Mouse (Mus musculus) midbrain, embryonic 12.5 days (tissue): ENCODE measurements around the gene Galnt17. TPM values are rescaled to one million over a fixed set of nuclear protein-coding genes. Genes with fewer than 3 reads are reported as not detected.

Experiments
- ATAC-seq: fragments of 200-750 bp; cut with Nextera tagmentation; 2 replicates; pipeline ENCODE4 v1.8.0; 2017; ENCODE audit warnings: low read depth, moderate TSS enrichment, moderate library complexity; ENCODE audit not compliant: low FRiP score
- H3K27ac ChIP-seq: fragments of 300-500 bp; sonication (generic); replicated peaks from 2 replicates; pipeline ENCODE4 v1.5.1; 2016; ENCODE audit warnings: mild to moderate bottlenecking
- H3K27me3 ChIP-seq: fragments of 300-500 bp; sonication (generic); 2 replicates; pipeline ENCODE4 v1.6.1; 2016; ENCODE audit warnings: mild to moderate bottlenecking
- H3K36me3 ChIP-seq: fragments of 300-500 bp; sonication (generic); 2 replicates; pipeline ENCODE4 v1.6.1; 2016
- H3K4me1 ChIP-seq: fragments of 300-500 bp; sonication (generic); 2 replicates; pipeline ENCODE4 v1.6.1; 2016
- H3K4me2 ChIP-seq: fragments of 300-500 bp; sonication (generic); replicated peaks from 2 replicates; pipeline ENCODE4 v1.6.1; 2016; ENCODE audit warnings: mild to moderate bottlenecking, moderate library complexity
- H3K4me3 ChIP-seq: fragments of 300-500 bp; sonication (generic); 2 replicates; pipeline ENCODE4 v1.5.1; 2016; ENCODE audit warnings: mild to moderate bottlenecking
- H3K9ac ChIP-seq: fragments of 300-500 bp; sonication (generic); replicated peaks from 2 replicates; pipeline ENCODE4 v1.6.1; 2016; ENCODE audit warnings: mild to moderate bottlenecking, moderate library complexity
- H3K9me3 ChIP-seq: fragments of 300-500 bp; sonication (generic); 2 replicates; pipeline ENCODE4 v1.6.1; 2016; ENCODE audit warnings: mild to moderate bottlenecking
- WGBS: fragments of 180-500 bp; shearing (Covaris S2); methylation state at CpG from one replicate; pipeline ENCODE4 v1.1.7; 2016; 5-methylcytosine and 5-hydroxymethylcytosine counted together
- polyA plus RNA-seq: library from polyadenylated mRNA; unstranded; fragments of >200 nt; fragmentation: Nextera tagmentation; extraction: Ambion mirVana; gene quantifications from 2 replicates; pipeline ENCODE4 v1.2.1, GENCODE M21; 2016

Galnt17 gene
- polyA plus RNA-seq, 1 experiment from 2014 or later, result 2.6 TPM

DNA sequence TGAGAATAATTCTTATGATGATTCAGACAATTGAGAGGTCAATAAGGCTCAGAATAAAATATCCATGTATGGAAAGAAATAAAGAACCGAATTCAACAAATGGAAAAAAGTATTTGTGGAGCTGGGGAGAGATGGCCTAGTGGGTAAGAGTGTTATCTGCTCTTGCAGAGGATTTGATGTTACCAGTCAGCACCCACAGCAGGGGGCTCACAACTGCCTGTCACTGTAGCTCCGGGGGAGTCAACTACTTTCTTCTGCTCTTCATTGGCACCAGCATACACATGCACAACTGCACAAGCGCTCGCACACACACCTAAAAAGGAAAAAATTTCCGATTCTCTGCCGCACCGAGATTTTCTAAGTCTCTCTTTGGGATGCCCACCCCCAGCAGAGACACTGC is 130.4 kb downstream of the Galnt17 start:
- Histone ChIP-seq H3K36me3 (no peaks in the 10 kb centered on the region), H3K4me3 (no peak overlapping the region), H3K27me3 (no peaks in the 10 kb centered on the region), H3K4me1 (peaks cover 11% of the 10 kb centered on the region), H3K9ac (no peak overlapping the region), H3K9me3 (no peaks in the 10 kb centered on the region), H3K4me2 (no peak overlapping the region), H3K27ac (no peak overlapping the region)
- 55% methylated on average over 7 of the region's 7 CpGs for WGBS
- ATAC-seq, result no peak

DNA sequence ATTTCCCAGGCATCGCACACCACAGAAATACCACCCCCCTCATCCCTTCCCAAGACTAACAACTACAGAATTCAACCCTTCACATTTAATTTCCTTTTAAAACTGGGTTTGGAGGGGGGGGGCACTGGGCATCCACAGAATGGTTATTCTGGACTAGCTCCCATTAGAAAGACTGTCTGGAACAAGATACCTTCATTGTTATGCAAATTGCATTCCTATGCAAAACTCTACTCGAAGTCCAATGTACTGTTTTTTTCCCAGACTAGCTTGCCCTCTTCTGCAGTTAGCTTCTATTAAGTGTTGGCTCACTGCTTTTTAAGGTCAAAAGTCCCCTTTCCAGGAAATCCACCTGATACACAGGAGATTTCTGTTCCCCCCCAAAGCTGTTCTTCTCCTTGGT is 131.1 kb downstream of the Galnt17 start:
- WGBS, result 8% methylated on average over 2 of the region's 2 CpGs

GRCm38 (mm10) chr5:131169186-131169585 is 139.1 kb downstream of the Galnt17 start:
- no peak for ATAC-seq
- WGBS, result 88% methylated on average over 6 of the region's 6 CpGs
- Histone ChIP-seq H3K36me3 (no peaks in the 10 kb centered on the region), H3K4me1 (peaks cover 5% of the 10 kb centered on the region; the same call in 1 of the 2 replicates), H3K4me3 (no peak overlapping the region), H3K9ac (no peak overlapping the region), H3K4me2 (no peak overlapping the region), H3K27me3 (no peaks in the 10 kb centered on the region), H3K27ac (no peak overlapping the region), H3K9me3 (no peaks in the 10 kb centered on the region)

More for the DNA sequence above, 131.1 kb downstream of the Galnt17 start:
- Histone ChIP-seq H3K4me1 (peaks cover 11% of the 10 kb centered on the region), H3K9ac (no peak overlapping the region), H3K36me3 (no peaks in the 10 kb centered on the region), H3K27ac (peak overlapping the region; percentile 39; the same call in 1 of the 2 replicates), H3K27me3 (no peaks in the 10 kb centered on the region), H3K4me3 (no peak overlapping the region), H3K9me3 (no peaks in the 10 kb centered on the region), H3K4me2 (no peak overlapping the region)
- peak; percentile 54 for ATAC-seq

DNA sequence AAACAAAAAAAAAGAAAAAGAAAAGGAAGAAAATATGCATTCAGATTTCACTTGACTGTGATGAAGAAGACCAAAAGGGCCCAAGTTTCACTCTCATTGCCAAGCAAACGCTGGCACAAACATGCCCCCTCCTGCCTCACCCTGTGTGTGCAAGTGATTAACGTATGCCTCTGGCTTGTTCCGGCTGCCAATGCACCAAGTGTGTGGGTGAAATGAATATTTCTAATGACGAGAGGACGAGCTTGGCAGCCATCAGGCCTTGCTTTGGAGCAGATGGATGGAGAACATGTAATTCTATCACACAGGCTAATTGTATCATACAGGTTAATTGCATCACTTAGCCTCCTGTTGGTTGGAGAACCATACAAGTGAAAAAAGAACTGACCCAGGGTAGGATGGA is 140.9 kb downstream of the Galnt17 start:
- ATAC-seq, result no peak
- 86% methylated on average over 5 of the region's 5 CpGs for WGBS

DNA sequence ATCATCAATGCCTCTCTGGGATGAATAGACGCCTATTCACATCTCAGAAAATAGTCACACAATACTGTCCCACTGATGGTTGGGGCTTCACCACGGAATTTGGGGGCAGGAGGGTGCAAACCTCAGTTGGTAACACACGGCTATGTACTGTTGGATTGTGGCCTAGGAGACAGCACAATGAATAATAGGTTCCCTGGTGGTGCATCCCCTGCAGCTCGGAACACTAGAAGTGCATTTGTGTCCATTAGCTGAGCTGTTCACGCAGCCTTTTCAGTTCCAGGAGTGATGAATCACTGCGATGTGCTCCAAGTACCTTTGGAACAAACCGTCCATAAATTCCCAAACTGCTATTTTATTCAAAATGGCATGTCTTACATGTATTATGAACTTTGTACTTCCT is 142.6 kb downstream of the Galnt17 start:
- no peak overlapping the region for H3K9ac ChIP-seq
- no peak overlapping the region for H3K4me3 ChIP-seq
- H3K27ac ChIP-seq, result no peak overlapping the region
- 62% methylated on average over 7 of the region's 7 CpGs for WGBS
- H3K27me3 ChIP-seq, result no peaks in the 10 kb centered on the region
- peaks cover 5% of the 10 kb centered on the region; the same call in 1 of the 2 replicates for H3K4me1 ChIP-seq
- H3K9me3 ChIP-seq, result no peaks in the 10 kb centered on the region
- no peak for ATAC-seq
- no peak overlapping the region for H3K4me2 ChIP-seq
- H3K36me3 ChIP-seq, result no peaks in the 10 kb centered on the region

More for the DNA sequence above, 140.9 kb downstream of the Galnt17 start:
- H3K4me2 ChIP-seq, result no peak overlapping the region
- no peaks in the 10 kb centered on the region for H3K27me3 ChIP-seq
- peaks cover 5% of the 10 kb centered on the region; the same call in 1 of the 2 replicates for H3K4me1 ChIP-seq
- H3K4me3 ChIP-seq, result no peak overlapping the region
- no peak overlapping the region for H3K9ac ChIP-seq
- no peaks in the 10 kb centered on the region for H3K9me3 ChIP-seq
- no peak overlapping the region for H3K27ac ChIP-seq
- no peaks in the 10 kb centered on the region for H3K36me3 ChIP-seq

- Histone ChIP-seq H3K9ac (no peak overlapping the region), H3K36me3 (no peaks in the 10 kb centered on the region), H3K4me2 (no peak overlapping the region), H3K27ac (no peak overlapping the region), H3K4me3 (no peak overlapping the region), H3K27me3 (no peaks in the 10 kb centered on the region), H3K4me1 (no peaks in the 10 kb centered on the region), H3K9me3 (no peaks in the 10 kb centered on the region)
- WGBS, result 89% methylated on average over 4 of the region's 4 CpGs
- no peak for ATAC-seq
Measured at GRCm38 (mm10) chr5:131157866-131158265, 150.4 kb downstream of the Galnt17 start.

- no peak overlapping the region for H3K4me2 ChIP-seq
- 68% methylated on average over 3 of the region's 3 CpGs for WGBS
Measured at GRCm38 (mm10) chr5:131156323-131156722, 152.0 kb downstream of the Galnt17 start.

DNA sequence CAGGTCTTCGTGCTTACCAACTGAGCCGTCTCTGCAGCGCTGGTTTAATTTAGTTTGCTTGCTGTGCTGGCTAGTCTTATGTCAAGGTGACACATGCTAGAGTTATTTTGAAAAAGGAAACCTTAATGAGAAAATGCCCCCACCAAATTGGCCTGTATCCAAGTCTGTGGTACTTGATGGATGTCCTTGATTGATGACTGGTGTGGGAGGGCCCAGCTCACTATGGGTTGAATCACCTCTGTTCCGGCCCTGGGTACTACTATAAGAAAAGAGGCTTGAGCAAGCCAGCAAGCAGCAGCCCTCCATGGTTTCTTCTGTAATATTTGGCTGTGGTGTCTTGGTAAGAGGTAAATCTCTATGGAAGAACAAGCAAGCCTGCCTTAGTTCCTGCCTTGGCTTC is 165.7 kb downstream of the Galnt17 start:
- no peak for ATAC-seq

More at GRCm38 (mm10) chr5:131156323-131156722, 152.0 kb downstream of the Galnt17 start:
- no peak for ATAC-seq
- Histone ChIP-seq H3K9me3 (no peaks in the 10 kb centered on the region), H3K27me3 (no peaks in the 10 kb centered on the region), H3K9ac (no peak overlapping the region), H3K4me1 (no peaks in the 10 kb centered on the region), H3K36me3 (no peaks in the 10 kb centered on the region), H3K4me3 (no peak overlapping the region), H3K27ac (no peak overlapping the region)

DNA sequence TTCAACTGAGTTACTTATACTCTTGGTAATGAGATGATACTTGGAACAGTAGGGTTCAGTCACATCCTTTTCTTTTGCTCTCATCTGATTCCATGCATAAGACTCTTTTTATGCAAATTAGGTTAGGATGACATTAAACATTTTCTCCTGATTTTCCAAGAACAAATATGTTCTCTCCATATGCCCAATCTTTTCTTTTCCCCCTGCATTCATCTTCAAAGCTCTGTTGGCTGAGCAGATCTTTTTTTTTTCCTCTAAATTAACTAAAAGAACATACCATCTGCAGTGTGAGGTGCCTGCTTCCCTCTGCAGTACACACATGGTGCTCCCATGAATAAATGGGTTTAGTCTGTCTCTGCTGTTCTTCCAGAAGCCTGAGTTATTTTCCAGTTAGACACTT is 173.5 kb downstream of the Galnt17 start:
- Histone ChIP-seq H3K4me1 (no peaks in the 10 kb centered on the region), H3K27ac (no peak overlapping the region), H3K9ac (no peak overlapping the region), H3K36me3 (no peaks in the 10 kb centered on the region), H3K27me3 (no peaks in the 10 kb centered on the region), H3K4me3 (no peak overlapping the region), H3K9me3 (no peaks in the 10 kb centered on the region), H3K4me2 (no peak overlapping the region)
- no peak for ATAC-seq

More for the DNA sequence above, 165.7 kb downstream of the Galnt17 start:
- no peaks in the 10 kb centered on the region for H3K4me1 ChIP-seq
- no peak overlapping the region for H3K27ac ChIP-seq
- no peak overlapping the region for H3K4me2 ChIP-seq
- no peaks in the 10 kb centered on the region for H3K27me3 ChIP-seq
- no peaks in the 10 kb centered on the region for H3K9me3 ChIP-seq
- WGBS, result 83% methylated on average over 4 of the region's 4 CpGs
- H3K9ac ChIP-seq, result no peak overlapping the region
- no peaks in the 10 kb centered on the region for H3K36me3 ChIP-seq
- no peak overlapping the region for H3K4me3 ChIP-seq

DNA sequence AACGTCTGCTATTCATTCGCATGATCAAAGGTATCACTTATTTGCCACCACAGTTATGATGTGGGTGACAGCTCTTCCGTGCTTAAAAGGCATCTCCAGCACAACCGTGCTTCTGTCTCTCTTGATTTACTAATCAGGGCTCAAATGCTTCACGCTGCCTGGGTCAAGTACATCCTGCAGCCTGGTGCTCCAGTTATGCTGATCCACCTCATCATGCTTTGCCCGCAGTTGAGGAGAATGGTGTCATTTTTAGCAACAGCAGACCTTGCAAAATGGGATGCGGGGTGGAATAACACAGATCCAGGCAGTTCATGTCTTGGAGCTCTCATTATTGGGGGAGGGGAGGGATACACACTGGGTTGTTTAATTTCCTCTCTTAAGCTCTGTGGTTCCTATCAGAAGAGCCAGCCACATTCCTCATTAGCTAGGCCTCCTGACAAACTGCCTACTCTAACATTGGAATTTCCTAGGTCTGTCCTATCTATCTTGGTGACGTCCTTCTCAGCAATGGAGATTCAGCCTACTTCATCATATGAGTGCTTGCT is 187.9 kb downstream of the Galnt17 start:
- Histone ChIP-seq H3K36me3 (no peaks in the 10 kb centered on the region), H3K4me1 (no peaks in the 10 kb centered on the region), H3K27ac (no peak overlapping the region), H3K4me3 (no peak overlapping the region), H3K9me3 (no peaks in the 10 kb centered on the region), H3K9ac (no peak overlapping the region), H3K27me3 (no peaks in the 10 kb centered on the region), H3K4me2 (no peak overlapping the region)
- no peak for ATAC-seq
- WGBS, result 85% methylated on average over 8 of the region's 8 CpGs

- 88% methylated on average over 4 of the region's 4 CpGs for WGBS
- Histone ChIP-seq H3K36me3 (no peaks in the 10 kb centered on the region), H3K4me1 (no peaks in the 10 kb centered on the region), H3K4me3 (no peak overlapping the region), H3K9me3 (no peaks in the 10 kb centered on the region), H3K9ac (no peak overlapping the region), H3K27ac (no peak overlapping the region), H3K27me3 (no peaks in the 10 kb centered on the region), H3K4me2 (no peak overlapping the region)
- no peak for ATAC-seq
Measured at GRCm38 (mm10) chr5:131119896-131120295, 188.4 kb downstream of the Galnt17 start.

DNA sequence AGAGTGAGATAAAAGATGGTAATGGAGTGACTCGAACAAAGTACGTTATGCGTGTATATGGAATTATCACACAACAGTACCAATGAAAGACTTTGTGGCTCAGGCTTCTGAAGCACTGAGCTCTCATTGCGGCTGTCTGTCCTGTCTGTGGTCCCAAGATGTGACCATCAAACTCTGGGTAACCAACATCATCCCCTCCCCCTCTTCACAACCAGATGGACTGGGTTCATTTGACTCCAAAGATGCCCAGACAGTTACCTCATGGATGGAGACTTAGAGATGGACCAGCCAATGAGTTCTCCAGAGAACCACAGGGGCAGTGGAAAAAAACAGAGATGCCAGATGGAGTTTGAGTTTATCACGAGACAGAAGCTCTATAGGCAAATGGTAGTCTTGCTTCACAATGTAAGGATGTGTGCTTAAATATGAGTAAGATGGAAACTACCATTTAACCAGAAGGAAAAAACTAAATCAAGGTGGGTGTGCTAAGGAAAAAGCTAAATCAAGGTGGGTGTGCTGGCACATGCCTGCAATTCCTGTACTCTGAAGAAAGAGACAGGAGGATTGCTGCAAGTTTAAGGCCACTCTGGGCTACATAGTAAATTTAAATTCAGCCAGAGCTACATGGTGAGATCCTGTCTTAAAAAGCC is 190.8 kb downstream of the Galnt17 start:
- 90% methylated on average over 5 of the region's 5 CpGs for WGBS
- Histone ChIP-seq H3K27me3 (no peaks in the 10 kb centered on the region), H3K4me2 (no peak overlapping the region), H3K9ac (no peak overlapping the region), H3K4me1 (no peaks in the 10 kb centered on the region), H3K9me3 (no peaks in the 10 kb centered on the region), H3K27ac (no peak overlapping the region), H3K4me3 (no peak overlapping the region), H3K36me3 (no peaks in the 10 kb centered on the region)
- no peak for ATAC-seq
